Mouse (Mus musculus) leukemia stem cell, adult 10-12 weeks (primary cell): ENCODE results near the gene Npsr1. TPM values are rescaled to one million over a fixed set of nuclear protein-coding genes. Genes with fewer than 3 reads are reported as not detected.

Experiments
- polyA plus RNA-seq: library from polyadenylated mRNA; stranded (reverse); fragments of >175 nt; gene quantifications from 2 replicates; pipeline ENCODE4 v1.2.3, GENCODE M21; 2012; ENCODE audit warnings: low replicate concordance

Npsr1 gene
- not detected in 2 replicates for polyA plus RNA-seq

DNA sequence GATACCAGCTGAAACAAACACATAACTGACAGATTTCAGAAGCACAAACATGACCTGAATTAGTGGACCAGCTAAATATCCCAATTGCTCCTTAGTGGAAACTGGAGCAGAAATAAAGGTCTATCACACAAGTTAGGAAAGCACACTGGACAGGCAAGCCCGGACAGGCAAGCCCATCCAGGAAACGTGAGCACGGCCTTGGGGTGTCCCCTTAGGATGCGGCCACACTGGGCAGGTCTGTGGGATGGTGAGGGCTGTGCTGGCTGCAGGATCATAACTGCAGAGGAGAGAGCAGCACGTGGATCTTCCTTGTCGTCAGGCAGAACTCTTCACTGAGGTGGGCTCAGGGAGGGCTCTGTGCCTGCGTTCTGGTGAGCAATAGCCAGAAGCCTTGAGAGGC lies at the start of gene Npsr1:
Npsr1 (plus strand) TSS at position 301 of the 400 bp plus-strand sequence.

